8 mouse cellular contexts compared by ENCODE assay signal in genomic region chr3:108445366-108445705, GRCm38 (mm10). TPM values are rescaled to one million over a fixed set of nuclear protein-coding genes. Genes with fewer than 3 reads are reported as not detected.
DNase-seq lines count a peak whose midpoint lies in the region; ATAC-seq and TF ChIP-seq lines count a peak whose summit lies in the region.

No protein-coding gene starts in this region.

- ATAC-seq in kidney, embryonic 15.5 days (replicated peaks; ENCODE audit: low FRiP score) = peak; percentile 26
- peak; percentile 71 for ATAC-seq in hindbrain, embryonic 15.5 days (ENCODE audit: low FRiP score, low read depth)
- no peak; the same call in 1 of the 2 replicates for ATAC-seq in midbrain, embryonic 15.5 days (replicated peaks)

- H3K9ac ChIP-seq in kidney, embryonic 15.5 days = peak overlapping the region; percentile 80
- H3K9ac ChIP-seq in hindbrain, embryonic 15.5 days = peak overlapping the region; percentile 81
- peak overlapping the region; percentile 71 for H3K9ac ChIP-seq in midbrain, embryonic 15.5 days

- H3K9me3 ChIP-seq in kidney, embryonic 15.5 days (replicated peaks) = no peaks in the 10 kb centered on the region
- H3K9me3 ChIP-seq in hindbrain, embryonic 15.5 days = no peaks in the 10 kb centered on the region
- H3K9me3 ChIP-seq in midbrain, embryonic 15.5 days = no peaks in the 10 kb centered on the region

- no peak for DNase-seq in kidney, postnatal 25 days
- no peak for DNase-seq in ovary, adult 18-20 months (ENCODE audit: low spot score)
- DNase-seq in embryo, embryonic 11 days = no peak
- no peak for DNase-seq in thymus, postnatal 14 days

- H3K4me3 ChIP-seq in kidney, embryonic 15.5 days (replicated peaks) = peak overlapping the region; percentile 92
- H3K4me3 ChIP-seq in cortical plate, adult 2 months (ENCODE audit: insufficient read depth, low read length) = peak overlapping the region; percentile 69
- peak overlapping the region; percentile 79 for H3K4me3 ChIP-seq in hindbrain, embryonic 15.5 days
- peak overlapping the region; percentile 71 for H3K4me3 ChIP-seq in midbrain, embryonic 15.5 days

- 14% methylated on average over 6 of the region's 6 CpGs for WGBS in kidney, embryonic 15.5 days
- WGBS in hindbrain, embryonic 15.5 days = 13% methylated on average over 6 of the region's 6 CpGs
- 11% methylated on average over 6 of the region's 6 CpGs for WGBS in midbrain, embryonic 15.5 days

- no peaks in the 10 kb centered on the region for H3K27me3 ChIP-seq in kidney, embryonic 15.5 days
- no peaks in the 10 kb centered on the region for H3K27me3 ChIP-seq in hindbrain, embryonic 15.5 days
- no peaks in the 10 kb centered on the region for H3K27me3 ChIP-seq in midbrain, embryonic 15.5 days (replicated peaks)

- peak overlapping the region; percentile 87 for H3K4me2 ChIP-seq in kidney, embryonic 15.5 days
- H3K4me2 ChIP-seq in hindbrain, embryonic 15.5 days = peak overlapping the region; percentile 85
- H3K4me2 ChIP-seq in midbrain, embryonic 15.5 days = peak overlapping the region; percentile 69

- TF ChIP-seq POLR2A in cortical plate, adult 2 months (IDR thresholded peaks at IDR 0.05; ENCODE audit: extremely low read depth, insufficient read depth, low read length) = no peak

- H3K27ac ChIP-seq in kidney, embryonic 15.5 days = peak overlapping the region; percentile 89; the same call in 1 of the 2 replicates
- H3K27ac ChIP-seq in cortical plate, adult 2 months (ENCODE audit: insufficient read depth, low read length) = no peak overlapping the region
- H3K27ac ChIP-seq in hindbrain, embryonic 15.5 days (replicated peaks) = peak overlapping the region; percentile 91
- H3K27ac ChIP-seq in midbrain, embryonic 15.5 days = peak overlapping the region; percentile 88

- H3K36me3 ChIP-seq in kidney, embryonic 15.5 days = peaks cover 11% of the 10 kb centered on the region; the same call in 1 of the 2 replicates
- H3K36me3 ChIP-seq in hindbrain, embryonic 15.5 days = no peaks in the 10 kb centered on the region
- no peaks in the 10 kb centered on the region for H3K36me3 ChIP-seq in midbrain, embryonic 15.5 days (replicated peaks)

- peaks cover 23% of the 10 kb centered on the region for H3K4me1 ChIP-seq in kidney, embryonic 15.5 days
- H3K4me1 ChIP-seq in cortical plate, adult 2 months (ENCODE audit: control insufficient read depth, insufficient read depth, low read length) = peaks cover 4% of the 10 kb centered on the region
- peaks cover 40% of the 10 kb centered on the region for H3K4me1 ChIP-seq in hindbrain, embryonic 15.5 days (replicated peaks)
- peaks cover 43% of the 10 kb centered on the region for H3K4me1 ChIP-seq in midbrain, embryonic 15.5 days

- no peak for TF ChIP-seq CTCF in cortical plate, adult 2 months (IDR thresholded peaks at IDR 0.05; ENCODE audit: extremely low read depth, insufficient read depth, low read length)

RNA-seq across cellular contexts. Expression of gene Sars, which starts 0.3 kb away (rescaled TPM):
- polyA plus RNA-seq in kidney, embryonic 15.5 days (2015; fragmentation: Nextera tagmentation; extraction: Ambion mirVana) = 126 and 131 TPM in 2 replicates
- polyA plus RNA-seq in cortical plate, adult 2 months (2012; rRNA removed) = 188 and 204 TPM in 2 replicates
- polyA plus RNA-seq in hindbrain, embryonic 15.5 days (2015; fragmentation: Nextera tagmentation; extraction: Ambion mirVana) = 197 and 219 TPM in 2 replicates
- polyA plus RNA-seq in midbrain, embryonic 15.5 days (2015; fragmentation: Nextera tagmentation; extraction: Ambion mirVana) = 209 and 212 TPM in 2 replicates

RNA-seq across cellular contexts. Expression of gene Celsr2, which starts 30.0 kb away (rescaled TPM):
- 19.3 and 21.6 TPM in 2 replicates for polyA plus RNA-seq in kidney, embryonic 15.5 days (2015; fragmentation: Nextera tagmentation; extraction: Ambion mirVana)
- 60.0 and 61.5 TPM in 2 replicates for polyA plus RNA-seq in cortical plate, adult 2 months (2012; rRNA removed)
- 43.1 and 44.9 TPM in 2 replicates for polyA plus RNA-seq in hindbrain, embryonic 15.5 days (2015; fragmentation: Nextera tagmentation; extraction: Ambion mirVana)
- polyA plus RNA-seq in midbrain, embryonic 15.5 days (2015; fragmentation: Nextera tagmentation; extraction: Ambion mirVana) = 38.5 and 43.3 TPM in 2 replicates
